Mouse (Mus musculus): Measurements from ENCODE around the gene Podxl. TPM values are rescaled to one million over a fixed set of nuclear protein-coding genes. Genes with fewer than 3 reads are reported as not detected.
A peak's percentile ranks its signal among the peaks of the same experiment; 100 is the strongest.
"Not testable (repeated sequence)": the region's sequence is repeated elsewhere in the genome, so short reads cannot be mapped to it uniquely, and the experiment has no call there.

The Podxl gene
- polyA plus RNA-seq, 1 experiment, result 141 TPM

GRCm38 (mm10) chr6:31564182-31564531 is 376 bp upstream of the Podxl start:
- H3K27me3 ChIP-seq (ENCODE audit: control insufficient read depth, insufficient read depth, low read length, poor library complexity, severe bottlenecking), result peaks cover 12% of the 10 kb centered on the region
- H3K27ac ChIP-seq (ENCODE audit: insufficient read depth, low read length), result no peak overlapping the region
- H3K4me1 ChIP-seq (ENCODE audit: control insufficient read depth, insufficient read depth, low read length), result peaks cover 6% of the 10 kb centered on the region

DNA sequence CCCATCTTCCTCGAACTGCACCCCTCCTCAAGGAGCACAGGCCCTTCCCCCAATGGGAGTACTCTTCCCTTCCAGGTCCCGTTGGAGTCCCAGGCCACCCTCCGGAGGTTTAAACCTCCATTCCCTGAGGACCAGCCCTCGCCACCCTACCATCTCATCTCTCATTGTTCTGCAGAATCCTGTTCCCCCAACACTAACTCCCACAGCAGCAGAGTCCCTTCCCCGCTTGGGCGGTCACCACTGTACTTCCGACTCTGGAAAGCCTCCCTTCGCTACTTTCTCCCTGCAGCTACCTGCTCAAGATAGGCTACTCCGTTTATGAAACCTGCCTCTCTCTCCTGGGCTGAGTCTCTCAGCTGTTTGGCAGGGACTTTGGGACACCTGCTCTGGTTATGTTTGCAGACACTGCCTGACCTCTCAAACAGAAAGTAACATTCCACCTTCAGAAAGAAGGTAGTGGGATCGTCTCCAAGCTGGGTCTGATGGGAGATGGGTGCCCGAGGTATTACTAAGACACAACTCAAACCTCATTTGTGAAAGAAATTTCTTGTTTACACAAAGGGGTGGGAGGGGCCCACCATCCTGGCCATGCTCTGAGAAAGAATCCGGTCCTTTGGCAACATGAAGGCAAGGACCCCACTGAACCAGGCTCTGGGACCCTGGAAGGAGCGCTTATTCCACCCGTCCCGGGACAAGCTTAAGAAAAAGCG is 1.3 kb downstream of the Podxl start:
- Histone ChIP-seq H3K27me3 (ENCODE audit: control insufficient read depth, insufficient read depth, low read length, poor library complexity, severe bottlenecking) (peaks cover 12% of the 10 kb centered on the region), H3K4me1 (ENCODE audit: control insufficient read depth, insufficient read depth, low read length) (peaks cover 8% of the 10 kb centered on the region), H3K9ac (ENCODE audit: low read depth, poor library complexity, severe bottlenecking) (peak overlapping the region; percentile 71), H3K4me3 (ENCODE audit: low read depth, low read length) (peak overlapping the region; percentile 89), H3K27ac (ENCODE audit: insufficient read depth, low read length) (no peak overlapping the region), H3K36me3 (ENCODE audit: control insufficient read depth, insufficient read depth, low read length, poor library complexity, severe bottlenecking) (no peaks in the 10 kb centered on the region), H3K9me3 (replicated peaks; ENCODE audit: control insufficient read depth, insufficient read depth, low read length, poor library complexity, severe bottlenecking) (no peaks in the 10 kb centered on the region)
- TF ChIP-seq CTCF (IDR thresholded peaks at IDR 0.05; ENCODE audit: low read depth, low read length) (no peak), EP300 (IDR thresholded peaks at IDR 0.05; ENCODE audit: insufficient read depth, low read depth, low read length) (no peak), POLR2A (IDR thresholded peaks at IDR 0.05; ENCODE audit: insufficient read depth, low read length) (no peak)

More at GRCm38 (mm10) chr6:31564182-31564531, 376 bp upstream of the Podxl start:
- TF ChIP-seq CTCF (IDR thresholded peaks at IDR 0.05; ENCODE audit: low read depth, low read length) (no peak), EP300 (IDR thresholded peaks at IDR 0.05; ENCODE audit: insufficient read depth, low read depth, low read length) (no peak), POLR2A (IDR thresholded peaks at IDR 0.05; ENCODE audit: insufficient read depth, low read length) (no peak)
- H3K9me3 ChIP-seq (replicated peaks; ENCODE audit: control insufficient read depth, insufficient read depth, low read length, poor library complexity, severe bottlenecking), result no peaks in the 10 kb centered on the region
- H3K36me3 ChIP-seq (ENCODE audit: control insufficient read depth, insufficient read depth, low read length, poor library complexity, severe bottlenecking), result no peaks in the 10 kb centered on the region
- H3K9ac ChIP-seq (ENCODE audit: low read depth, poor library complexity, severe bottlenecking), result peak overlapping the region; percentile 71
- peak overlapping the region; percentile 83 for H3K4me3 ChIP-seq (ENCODE audit: low read depth, low read length)

- not testable (repeated sequence) for H3K27ac ChIP-seq (ENCODE audit: insufficient read depth, low read length); H3K9me3 ChIP-seq (replicated peaks; ENCODE audit: control insufficient read depth, insufficient read depth, low read length, poor library complexity, severe bottlenecking); H3K36me3 ChIP-seq (ENCODE audit: control insufficient read depth, insufficient read depth, low read length, poor library complexity, severe bottlenecking); H3K4me1 ChIP-seq (ENCODE audit: control insufficient read depth, insufficient read depth, low read length)
- peaks cover 12% of the 10 kb centered on the region for H3K27me3 ChIP-seq (ENCODE audit: control insufficient read depth, insufficient read depth, low read length, poor library complexity, severe bottlenecking)
- H3K9ac ChIP-seq (ENCODE audit: low read depth, poor library complexity, severe bottlenecking), result peak overlapping the region; percentile 71; the same call in 1 of the 2 replicates
- H3K4me3 ChIP-seq (ENCODE audit: low read depth, low read length), result peak overlapping the region; percentile 89
These were observed 1.8 kb downstream of the Podxl start for GRCm38 (mm10) chr6:31561948-31562347.

- Histone ChIP-seq H3K36me3 (ENCODE audit: control insufficient read depth, insufficient read depth, low read length, poor library complexity, severe bottlenecking) (no peaks in the 10 kb centered on the region), H3K27ac (ENCODE audit: insufficient read depth, low read length) (peak overlapping the region; percentile 21), H3K4me1 (ENCODE audit: control insufficient read depth, insufficient read depth, low read length) (peaks cover 8% of the 10 kb centered on the region), H3K9ac (ENCODE audit: low read depth, poor library complexity, severe bottlenecking) (no peak overlapping the region), H3K9me3 (replicated peaks; ENCODE audit: control insufficient read depth, insufficient read depth, low read length, poor library complexity, severe bottlenecking) (no peaks in the 10 kb centered on the region), H3K4me3 (ENCODE audit: low read depth, low read length) (no peak overlapping the region; the same call in none of the 2 replicates), H3K27me3 (ENCODE audit: control insufficient read depth, insufficient read depth, low read length, poor library complexity, severe bottlenecking) (peaks cover 12% of the 10 kb centered on the region)
- TF ChIP-seq CTCF (IDR thresholded peaks at IDR 0.05; ENCODE audit: low read depth, low read length), result no peak
- peak; percentile 76; the same call in 1 of the 2 replicates for TF ChIP-seq EP300 (IDR thresholded peaks at IDR 0.05; ENCODE audit: insufficient read depth, low read depth, low read length)
These were observed 3.4 kb downstream of the Podxl start for GRCm38 (mm10) chr6:31560138-31560959.

GRCm38 (mm10) chr6:31556460-31557100 is 7.2 kb downstream of the Podxl start:
- Histone ChIP-seq H3K27ac (ENCODE audit: insufficient read depth, low read length) (no peak overlapping the region), H3K4me1 (ENCODE audit: control insufficient read depth, insufficient read depth, low read length) (peaks cover 5% of the 10 kb centered on the region), H3K9me3 (replicated peaks; ENCODE audit: control insufficient read depth, insufficient read depth, low read length, poor library complexity, severe bottlenecking) (no peaks in the 10 kb centered on the region), H3K9ac (ENCODE audit: low read depth, poor library complexity, severe bottlenecking) (no peak overlapping the region), H3K36me3 (ENCODE audit: control insufficient read depth, insufficient read depth, low read length, poor library complexity, severe bottlenecking) (no peaks in the 10 kb centered on the region), H3K4me3 (ENCODE audit: low read depth, low read length) (no peak overlapping the region), H3K27me3 (ENCODE audit: control insufficient read depth, insufficient read depth, low read length, poor library complexity, severe bottlenecking) (no peaks in the 10 kb centered on the region)
- TF ChIP-seq POLR2A (IDR thresholded peaks at IDR 0.05; ENCODE audit: insufficient read depth, low read length) (no peak), EP300 (IDR thresholded peaks at IDR 0.05; ENCODE audit: insufficient read depth, low read depth, low read length) (no peak), CTCF (IDR thresholded peaks at IDR 0.05; ENCODE audit: low read depth, low read length) (no peak)

All from ES-Bruce4 (cell line).